Mouse (Mus musculus) adrenal gland, postnatal 25 days (tissue): ENCODE results near the gene Hoxa7. TPM values are rescaled to one million over a fixed set of nuclear protein-coding genes. Genes with fewer than 3 reads are reported as not detected.

Source experiments
- DNase-seq: peaks from one replicate; pipeline ENCODE4 v3.0.0; 2021; ENCODE audit warnings: mixed read lengths
- total RNA-seq: library from RNA; stranded (reverse); gene quantifications from 2 replicates; pipeline ENCODE4 v1.2.3, GENCODE M21; 2021

Hoxa7 gene
- total RNA-seq, 1 experiment from 2014 or later = 18.3 TPM

- no peak for DNase-seq
These were observed 32.2 kb upstream of the Hoxa7 start for GRCm38 (mm10) chr6:52253511-52254500.

GRCm38 (mm10) chr6:52252775-52253376 lies 31.2 kb upstream of the Hoxa7 start:
- DNase-seq = no peak

- no peak for DNase-seq
These were observed 30.5 kb upstream of the Hoxa7 start for GRCm38 (mm10) chr6:52252016-52252774.

- no peak for DNase-seq
These were observed 29.7 kb upstream of the Hoxa7 start for GRCm38 (mm10) chr6:52251177-52251879.

- no peak for DNase-seq
These were observed 28.2 kb upstream of the Hoxa7 start for GRCm38 (mm10) chr6:52249826-52250225.

- DNase-seq = no peak
These were observed 27.7 kb upstream of the Hoxa7 start for GRCm38 (mm10) chr6:52249415-52249738.

- no peak for DNase-seq
These were observed 27.2 kb upstream of the Hoxa7 start for GRCm38 (mm10) chr6:52248638-52249414.

- no peak for DNase-seq
These were observed 26.3 kb upstream of the Hoxa7 start for GRCm38 (mm10) chr6:52247766-52248637.

- DNase-seq = no peak
These were observed 25.3 kb upstream of the Hoxa7 start for GRCm38 (mm10) chr6:52246916-52247315.

- DNase-seq = no peak
These were observed 24.7 kb upstream of the Hoxa7 start for GRCm38 (mm10) chr6:52246403-52246803.

- no peak for DNase-seq
These were observed 24.1 kb upstream of the Hoxa7 start, which contains the start of gene Hoxa11 for GRCm38 (mm10) chr6:52245757-52246142. Gene Hoxa11, minus strand, starts transcription at chr6:52245810.

GRCm38 (mm10) chr6:52245040-52245756 lies 23.5 kb upstream of the Hoxa7 start:
- no peak for DNase-seq

GRCm38 (mm10) chr6:52244471-52245039 lies 22.9 kb upstream of the Hoxa7 start:
- DNase-seq = no peak

GRCm38 (mm10) chr6:52243681-52244121 lies 22.0 kb upstream of the Hoxa7 start:
- DNase-seq = no peak

- DNase-seq = no peak
These were observed 21.2 kb upstream of the Hoxa7 start for GRCm38 (mm10) chr6:52242801-52243332.

- no peak for DNase-seq
These were observed 19.5 kb upstream of the Hoxa7 start for GRCm38 (mm10) chr6:52241001-52241621.

- DNase-seq = peak; percentile 79
These were observed 18.8 kb upstream of the Hoxa7 start, which contains the start of gene Hoxa10 for GRCm38 (mm10) chr6:52240389-52241000. Gene Hoxa10, minus strand, starts transcription at chr6:52240854.
